Mouse (Mus musculus) embryonic fibroblast, embryonic 13.5 days (primary cell): Measurements from ENCODE around the gene Dcbld1.

ENCODE experiments used
- CTCF ChIP-seq: IDR thresholded peaks from 2 replicates; pipeline ENCODE4 v1.5.1; 2011; ENCODE audit warnings: mild to moderate bottlenecking, control low read depth, low read length, moderate library complexity, borderline replicate concordance; ENCODE audit not compliant: insufficient read depth
- POLR2A ChIP-seq: IDR thresholded peaks from 2 replicates; pipeline ENCODE4 v1.6.1; 2011; ENCODE audit warnings: low read depth, mild to moderate bottlenecking, control low read depth, low read length, moderate library complexity

GRCm38 (mm10) chr10:52217564-52217934 is 15.9 kb upstream of the Dcbld1 start:
- no peak for TF ChIP-seq CTCF
- TF ChIP-seq POLR2A, result no peak
